Mouse (Mus musculus): ENCODE results near the gene Cep131. TPM values are rescaled to one million over a fixed set of nuclear protein-coding genes. Genes with fewer than 3 reads are reported as not detected.

The Cep131 gene
- polyA plus RNA-seq, 1 experiment = 12.2 TPM

DNA sequence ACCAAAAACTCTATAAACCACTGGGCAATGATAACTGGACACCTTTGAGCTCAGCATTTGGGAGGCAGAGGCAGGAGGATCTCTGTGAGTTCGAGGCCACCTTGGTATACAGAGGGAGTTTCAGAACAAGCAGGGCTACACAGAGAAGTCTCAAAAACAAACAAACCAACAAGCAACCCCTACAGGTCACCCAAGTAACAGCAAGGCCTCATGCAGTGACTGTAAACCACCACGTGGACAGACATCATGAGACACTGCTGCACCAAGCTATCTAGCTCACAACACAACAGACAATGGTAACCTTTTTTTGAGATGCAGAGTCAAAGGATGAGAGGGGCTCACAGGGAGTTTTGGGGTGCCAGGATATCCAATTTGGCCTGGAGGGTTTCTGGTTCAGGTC lies 40.2 kb upstream of the Cep131 start:
- no peak overlapping the region for H3K4me2 ChIP-seq (ENCODE audit: low read depth)
- H3K27me3 ChIP-seq (ENCODE audit: control insufficient read depth, insufficient read depth, insufficient read length) = no peaks in the 10 kb centered on the region
- no peak overlapping the region for H3K4me3 ChIP-seq
- peaks cover 19% of the 10 kb centered on the region for H3K36me3 ChIP-seq (ENCODE audit: control insufficient read depth, insufficient read depth)
- H3ac ChIP-seq (ENCODE audit: control insufficient read depth, insufficient read length) = no peak overlapping the region
- no peaks in the 10 kb centered on the region for H3K79me2 ChIP-seq (ENCODE audit: control insufficient read depth, insufficient read depth)
- TF ChIP-seq REST (IDR thresholded peaks at IDR 0.05; ENCODE audit: insufficient read depth, insufficient read length) (no peak), TCF12 (IDR thresholded peaks at IDR 0.05; ENCODE audit: insufficient read depth, poor library complexity, severe bottlenecking) (no peak), CEBPB (IDR thresholded peaks at IDR 0.05; ENCODE audit: insufficient read depth, poor library complexity, severe bottlenecking) (no peak), MYOD1 (IDR thresholded peaks at IDR 0.05; ENCODE audit: control insufficient read depth in 1 of 3, insufficient read length in 2 of 3, low read depth in 2 of 3) (no peak)

- no peaks in the 10 kb centered on the region for H3K27me3 ChIP-seq (ENCODE audit: control insufficient read depth, insufficient read depth, insufficient read length)
- no peak overlapping the region for H3ac ChIP-seq (ENCODE audit: control insufficient read depth, insufficient read length)
- H3K36me3 ChIP-seq (ENCODE audit: control insufficient read depth, insufficient read depth) = no peaks in the 10 kb centered on the region
- no peak overlapping the region for H3K4me3 ChIP-seq
- no peak overlapping the region for H3K4me2 ChIP-seq (ENCODE audit: low read depth)
- no peak for TF ChIP-seq E2F4 (IDR thresholded peaks at IDR 0.05; ENCODE audit: insufficient read depth)
- no peak for TF ChIP-seq SRF (IDR thresholded peaks at IDR 0.05; ENCODE audit: control insufficient read depth, insufficient read length, low read depth)
- TF ChIP-seq MYOD1 (IDR thresholded peaks at IDR 0.05; ENCODE audit: control insufficient read depth in 1 of 3, insufficient read length in 2 of 3, low read depth in 2 of 3) = no peak
- TF ChIP-seq TCF3 (IDR thresholded peaks at IDR 0.05; ENCODE audit: insufficient read length, low read depth) = no peak
- no peak for TF ChIP-seq CEBPB (IDR thresholded peaks at IDR 0.05; ENCODE audit: insufficient read depth, poor library complexity, severe bottlenecking)
- TF ChIP-seq POLR2AphosphoS2 (IDR thresholded peaks at IDR 0.05; ENCODE audit: insufficient read length, low read depth) = no peak
- H3K79me2 ChIP-seq (ENCODE audit: control insufficient read depth, insufficient read depth) = no peaks in the 10 kb centered on the region
Observed at GRCm38 (mm10) chr11:120122126-120122525, 35.5 kb upstream of the Cep131 start.

DNA sequence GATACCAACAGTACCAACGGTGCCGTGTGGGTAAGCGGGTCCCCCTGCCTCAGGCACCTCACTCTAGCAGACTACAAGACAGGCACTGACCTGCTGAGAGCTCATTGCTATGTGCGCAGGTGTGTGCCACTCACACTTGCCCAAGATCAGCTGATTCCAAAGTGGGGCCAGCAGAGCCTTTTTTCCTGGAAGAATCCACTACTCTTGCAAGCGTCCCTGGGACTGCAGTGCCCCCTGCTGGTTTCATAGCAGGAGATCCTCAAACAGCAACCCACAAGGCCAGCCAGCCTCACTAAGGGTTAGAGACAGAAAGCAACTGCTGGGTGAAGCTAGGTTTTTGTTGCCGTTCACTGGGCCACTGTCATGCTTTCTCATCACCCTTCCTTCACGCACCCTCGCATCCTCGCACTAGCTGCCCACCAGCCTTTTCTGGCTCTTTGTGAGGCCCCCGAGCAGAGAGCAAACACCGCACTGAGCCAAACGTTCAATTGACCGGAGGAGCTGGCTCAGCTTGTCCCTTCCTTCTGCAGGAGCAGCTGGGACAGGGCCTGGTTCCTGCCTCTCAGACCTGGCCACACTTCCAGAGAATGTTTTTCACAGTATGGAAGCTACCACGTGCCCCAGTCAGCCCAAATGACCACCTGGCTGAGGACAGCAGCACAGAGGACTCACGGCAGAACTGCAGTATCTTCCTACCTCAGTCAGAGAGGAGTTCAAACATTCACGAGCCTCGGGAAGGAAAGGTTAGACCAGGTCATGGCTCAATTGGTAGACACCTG lies 34.2 kb upstream of the Cep131 start:
- Histone ChIP-seq H3K4me2 (ENCODE audit: low read depth) (no peak overlapping the region), H3K79me2 (ENCODE audit: control insufficient read depth, insufficient read depth) (no peaks in the 10 kb centered on the region), H3K36me3 (ENCODE audit: control insufficient read depth, insufficient read depth) (no peaks in the 10 kb centered on the region), H3ac (ENCODE audit: control insufficient read depth, insufficient read length) (no peak overlapping the region), H3K27me3 (ENCODE audit: control insufficient read depth, insufficient read depth, insufficient read length) (no peaks in the 10 kb centered on the region), H3K4me3 (no peak overlapping the region)
- no peak for TF ChIP-seq TCF12 (IDR thresholded peaks at IDR 0.05; ENCODE audit: insufficient read depth, poor library complexity, severe bottlenecking)
- no peak for TF ChIP-seq E2F4 (IDR thresholded peaks at IDR 0.05; ENCODE audit: insufficient read depth)
- no peak for TF ChIP-seq SRF (IDR thresholded peaks at IDR 0.05; ENCODE audit: control insufficient read depth, insufficient read length, low read depth)
- TF ChIP-seq MAX (IDR thresholded peaks at IDR 0.05; ENCODE audit: low read depth) = no peak
- no peak for TF ChIP-seq USF1 (IDR thresholded peaks at IDR 0.05; ENCODE audit: low read depth)
- no peak for TF ChIP-seq MYOG (IDR thresholded peaks at IDR 0.05; ENCODE audit: control insufficient read depth in 1 of 3, insufficient read depth in 1 of 3, insufficient read length in 2 of 3, low read depth in 2 of 3)

DNA sequence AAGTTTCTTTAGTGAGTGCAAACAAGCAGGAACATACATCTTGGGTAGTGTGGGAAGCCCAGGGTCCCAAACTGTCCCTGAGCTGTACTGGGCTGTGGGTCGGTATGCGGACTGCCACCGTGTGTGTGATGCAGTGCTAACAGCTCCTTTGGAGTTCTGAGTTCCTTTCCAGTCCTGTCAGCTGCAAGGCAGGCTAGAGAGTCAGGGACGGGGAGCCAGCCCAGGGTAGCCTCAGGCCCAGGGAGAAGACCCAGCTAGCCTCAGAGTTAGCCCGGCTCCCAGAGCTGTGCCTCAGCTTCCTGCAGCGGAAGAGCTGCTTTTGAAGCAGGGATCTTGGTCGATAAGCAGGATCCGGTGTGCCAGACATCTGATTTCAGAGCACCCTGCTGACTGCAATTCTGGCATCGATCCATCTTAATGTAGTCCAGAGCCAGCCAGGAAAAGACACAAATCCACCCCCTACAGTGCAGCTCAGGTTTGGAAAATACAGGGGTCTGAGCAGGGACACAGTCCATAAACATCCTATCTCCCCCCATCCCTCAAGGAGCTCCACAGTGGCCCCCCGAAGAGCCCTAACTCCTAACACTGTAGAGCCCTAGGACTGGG lies 33.4 kb upstream of the Cep131 start:
- Histone ChIP-seq H3K4me2 (ENCODE audit: low read depth) (no peak overlapping the region), H3K27me3 (ENCODE audit: control insufficient read depth, insufficient read depth, insufficient read length) (no peaks in the 10 kb centered on the region), H3K4me3 (no peak overlapping the region), H3K79me2 (ENCODE audit: control insufficient read depth, insufficient read depth) (no peaks in the 10 kb centered on the region), H3ac (ENCODE audit: control insufficient read depth, insufficient read length) (no peak overlapping the region), H3K36me3 (ENCODE audit: control insufficient read depth, insufficient read depth) (no peaks in the 10 kb centered on the region)
- no peak for TF ChIP-seq MAX (IDR thresholded peaks at IDR 0.05; ENCODE audit: low read depth)
- no peak for TF ChIP-seq REST (IDR thresholded peaks at IDR 0.05; ENCODE audit: insufficient read depth, insufficient read length)
- TF ChIP-seq CEBPB (IDR thresholded peaks at IDR 0.05; ENCODE audit: insufficient read depth, poor library complexity, severe bottlenecking) = no peak
- TF ChIP-seq E2F4 (IDR thresholded peaks at IDR 0.05; ENCODE audit: insufficient read depth) = no peak
- no peak for TF ChIP-seq MYOG (IDR thresholded peaks at IDR 0.05; ENCODE audit: control insufficient read depth in 1 of 3, insufficient read depth in 1 of 3, insufficient read length in 2 of 3, low read depth in 2 of 3)

GRCm38 (mm10) chr11:120119108-120119507 lies 32.5 kb upstream of the Cep131 start:
- Histone ChIP-seq H3K4me2 (ENCODE audit: low read depth) (no peak overlapping the region), H3K27me3 (ENCODE audit: control insufficient read depth, insufficient read depth, insufficient read length) (no peaks in the 10 kb centered on the region), H3ac (ENCODE audit: control insufficient read depth, insufficient read length) (no peak overlapping the region), H3K79me2 (ENCODE audit: control insufficient read depth, insufficient read depth) (no peaks in the 10 kb centered on the region), H3K4me3 (no peak overlapping the region), H3K36me3 (ENCODE audit: control insufficient read depth, insufficient read depth) (no peaks in the 10 kb centered on the region)
- TF ChIP-seq USF1 (IDR thresholded peaks at IDR 0.05; ENCODE audit: low read depth) (no peak), REST (IDR thresholded peaks at IDR 0.05; ENCODE audit: insufficient read depth, insufficient read length) (no peak), TCF3 (IDR thresholded peaks at IDR 0.05; ENCODE audit: insufficient read length, low read depth) (no peak), POLR2AphosphoS2 (IDR thresholded peaks at IDR 0.05; ENCODE audit: insufficient read length, low read depth) (no peak), MAX (IDR thresholded peaks at IDR 0.05; ENCODE audit: low read depth) (no peak), CEBPB (IDR thresholded peaks at IDR 0.05; ENCODE audit: insufficient read depth, poor library complexity, severe bottlenecking) (no peak), MYOD1 (IDR thresholded peaks at IDR 0.05; ENCODE audit: control insufficient read depth in 1 of 3, insufficient read length in 2 of 3, low read depth in 2 of 3) (no peak), TCF12 (IDR thresholded peaks at IDR 0.05; ENCODE audit: insufficient read depth, poor library complexity, severe bottlenecking) (no peak), SRF (IDR thresholded peaks at IDR 0.05; ENCODE audit: control insufficient read depth, insufficient read length, low read depth) (no peak), MYOG (IDR thresholded peaks at IDR 0.05; ENCODE audit: control insufficient read depth in 1 of 3, insufficient read depth in 1 of 3, insufficient read length in 2 of 3, low read depth in 2 of 3) (no peak), E2F4 (IDR thresholded peaks at IDR 0.05; ENCODE audit: insufficient read depth) (no peak), POLR2A (IDR thresholded peaks at IDR 0.05; ENCODE audit: insufficient read length, low read depth) (no peak)
